Mouse (Mus musculus): ENCODE results near the gene Coq10b. TPM values are rescaled to one million over a fixed set of nuclear protein-coding genes. Genes with fewer than 3 reads are reported as not detected.
"Not testable (repeated sequence)": the region's sequence is repeated elsewhere in the genome, so short reads cannot be mapped to it uniquely, and the experiment has no call there.

Gene Coq10b
- total and polyA plus RNA-seq, 3 experiments, result 16.0 to 64.0 (median 26.7) TPM

- no peak for DNase-seq
- TF ChIP-seq CTCF (IDR thresholded peaks at IDR 0.05) (no peak), EP300 (IDR thresholded peaks at IDR 0.05; ENCODE audit: insufficient read depth, low read depth, low read length) (no peak), POLR2A (IDR thresholded peaks at IDR 0.05; ENCODE audit: insufficient read depth, low read depth, low read length) (no peak)
- Histone ChIP-seq H3K27me3 (ENCODE audit: control insufficient read depth, insufficient read depth, low read length) (no peaks in the 10 kb centered on the region), H3K4me1 (ENCODE audit: control insufficient read depth, insufficient read depth, low read length) (peaks cover 6% of the 10 kb centered on the region), H3K4me3 (peak overlapping the region; percentile 59), H3K79me2 (replicated peaks; ENCODE audit: control insufficient read depth, insufficient read depth, low read length) (peaks cover 7% of the 10 kb centered on the region), H3K36me3 (ENCODE audit: control insufficient read depth, insufficient read depth, low read length) (peaks cover 29% of the 10 kb centered on the region), H3K9ac (ENCODE audit: low read depth, low read length) (no peak overlapping the region; the same call in 1 of the 2 replicates), H3K27ac (peak overlapping the region; percentile 99)
- 80% methylated on average over 3 of the region's 3 CpGs for WGBS
- intact Hi-C loops (cut with DNase I), result loop anchor here (2.0 to 5.0 kb wide), 2 partner anchors 35 to 81 kb away; partner anchors contain the start of gene Mob4
Measured at GRCm38 (mm10) chr1:55051671-55052070, 899 bp upstream of the Coq10b start.

GRCm38 (mm10) chr1:55053005-55053404 lies 435 bp downstream of the Coq10b start:
- Histone ChIP-seq H3K4me1 (ENCODE audit: control insufficient read depth, insufficient read depth, low read length) (peaks cover 11% of the 10 kb centered on the region), H3K27me3 (ENCODE audit: control insufficient read depth, insufficient read depth, low read length) (no peaks in the 10 kb centered on the region), H3K79me2 (replicated peaks; ENCODE audit: control insufficient read depth, insufficient read depth, low read length) (peaks cover 10% of the 10 kb centered on the region), H3K36me3 (ENCODE audit: control insufficient read depth, insufficient read depth, low read length) (peaks cover 39% of the 10 kb centered on the region), H3K27ac (peak overlapping the region; percentile 99), H3K4me3 (peak overlapping the region; percentile 97), H3K9ac (ENCODE audit: low read depth, low read length) (peak overlapping the region; percentile 95)
- WGBS, result under 1% methylated on average over 42 of the region's 42 CpGs
- peak in 1 of 2 experiments; percentile 90 for DNase-seq
- intact Hi-C loops (cut with DNase I), result loop anchor here (1.0 to 5.0 kb wide), 3 partner anchors 26 to 79 kb away; partner anchors contain the start of genes Mob4 and Sf3b1
- TF ChIP-seq CTCF (IDR thresholded peaks at IDR 0.05) (peak; percentile 50), POLR2A (IDR thresholded peaks at IDR 0.05; ENCODE audit: insufficient read depth, low read depth, low read length) (no peak), EP300 (IDR thresholded peaks at IDR 0.05; ENCODE audit: insufficient read depth, low read depth, low read length) (no peak)

- Histone ChIP-seq H3K27ac (peak overlapping the region; percentile 99), H3K27me3 (ENCODE audit: control insufficient read depth, insufficient read depth, low read length) (no peaks in the 10 kb centered on the region), H3K79me2 (replicated peaks; ENCODE audit: control insufficient read depth, insufficient read depth, low read length) (peaks cover 12% of the 10 kb centered on the region), H3K4me1 (ENCODE audit: control insufficient read depth, insufficient read depth, low read length) (peaks cover 13% of the 10 kb centered on the region), H3K36me3 (ENCODE audit: control insufficient read depth, insufficient read depth, low read length) (peaks cover 40% of the 10 kb centered on the region), H3K9ac (ENCODE audit: low read depth, low read length) (peak overlapping the region; percentile 95), H3K4me3 (peak overlapping the region; percentile 97)
- 41% methylated on average over 4 of the region's 4 CpGs for WGBS
- no peak for DNase-seq
- intact Hi-C loops (cut with DNase I), result loop anchor here (1.0 to 5.0 kb wide), 3 partner anchors 26 to 79 kb away; partner anchors contain the start of genes Mob4 and Sf3b1
- TF ChIP-seq EP300 (IDR thresholded peaks at IDR 0.05; ENCODE audit: insufficient read depth, low read depth, low read length), result no peak
- TF ChIP-seq CTCF (IDR thresholded peaks at IDR 0.05), result no peak
- no peak for TF ChIP-seq POLR2A (IDR thresholded peaks at IDR 0.05; ENCODE audit: insufficient read depth, low read depth, low read length)
Measured at GRCm38 (mm10) chr1:55053596-55053995, 1.0 kb downstream of the Coq10b start.

GRCm38 (mm10) chr1:55055322-55056115 lies 2.9 kb downstream of the Coq10b start:
- peaks cover 45% of the 10 kb centered on the region for H3K36me3 ChIP-seq (ENCODE audit: control insufficient read depth, insufficient read depth, low read length)
- peaks cover 21% of the 10 kb centered on the region for H3K4me1 ChIP-seq (ENCODE audit: control insufficient read depth, insufficient read depth, low read length)
- 74% methylated on average over 5 of the region's 5 CpGs for WGBS
- TF ChIP-seq EP300 (IDR thresholded peaks at IDR 0.05; ENCODE audit: insufficient read depth, low read depth, low read length), result no peak
- TF ChIP-seq POLR2A (IDR thresholded peaks at IDR 0.05; ENCODE audit: insufficient read depth, low read depth, low read length), result no peak
- TF ChIP-seq CTCF (IDR thresholded peaks at IDR 0.05), result no peak
- intact Hi-C loops (cut with DNase I), result no loop called here
- no peak overlapping the region for H3K4me3 ChIP-seq
- DNase-seq, result no peak
- no peaks in the 10 kb centered on the region for H3K27me3 ChIP-seq (ENCODE audit: control insufficient read depth, insufficient read depth, low read length)
- no peak overlapping the region; the same call in 1 of the 2 replicates for H3K27ac ChIP-seq
- H3K79me2 ChIP-seq (replicated peaks; ENCODE audit: control insufficient read depth, insufficient read depth, low read length), result peaks cover 12% of the 10 kb centered on the region
- H3K9ac ChIP-seq (ENCODE audit: low read depth, low read length), result no peak overlapping the region

GRCm38 (mm10) chr1:55058383-55058782 lies 5.8 kb downstream of the Coq10b start:
- Histone ChIP-seq H3K79me2 (replicated peaks; ENCODE audit: control insufficient read depth, insufficient read depth, low read length) (peaks cover 15% of the 10 kb centered on the region), H3K4me1 (ENCODE audit: control insufficient read depth, insufficient read depth, low read length) (peaks cover 23% of the 10 kb centered on the region), H3K36me3 (ENCODE audit: control insufficient read depth, insufficient read depth, low read length) (peaks cover 56% of the 10 kb centered on the region)
- H3K4me3 ChIP-seq; DNase-seq; H3K9ac ChIP-seq (ENCODE audit: low read depth, low read length); H3K27me3 ChIP-seq (ENCODE audit: control insufficient read depth, insufficient read depth, low read length); intact Hi-C loops (cut with DNase I); H3K27ac ChIP-seq: not testable (repeated sequence)
- WGBS, result 63% methylated on average over 2 of the region's 3 CpGs

- Histone ChIP-seq H3K27ac (no peak overlapping the region), H3K9ac (ENCODE audit: low read depth, low read length) (no peak overlapping the region), H3K79me2 (replicated peaks; ENCODE audit: control insufficient read depth, insufficient read depth, low read length) (peaks cover 13% of the 10 kb centered on the region), H3K4me3 (no peak overlapping the region), H3K4me1 (ENCODE audit: control insufficient read depth, insufficient read depth, low read length) (peaks cover 19% of the 10 kb centered on the region), H3K27me3 (ENCODE audit: control insufficient read depth, insufficient read depth, low read length) (no peaks in the 10 kb centered on the region), H3K36me3 (ENCODE audit: control insufficient read depth, insufficient read depth, low read length) (peaks cover 38% of the 10 kb centered on the region)
- 86% methylated on average over 5 of the region's 5 CpGs for WGBS
- TF ChIP-seq POLR2A (IDR thresholded peaks at IDR 0.05; ENCODE audit: insufficient read depth, low read depth, low read length) (no peak), CTCF (IDR thresholded peaks at IDR 0.05) (no peak), EP300 (IDR thresholded peaks at IDR 0.05; ENCODE audit: insufficient read depth, low read depth, low read length) (no peak)
- intact Hi-C loops (cut with DNase I), result no loop called here
- DNase-seq, result no peak
Measured at GRCm38 (mm10) chr1:55061099-55061498, 8.5 kb downstream of the Coq10b start.

Measured in heart, adult 2 months (tissue).